Mouse (Mus musculus) embryo, embryonic 11.5 days (tissue): ENCODE data around the gene Bst1.

ENCODE experiments used
- DNase-seq: peaks from one replicate; pipeline ENCODE4 v3.0.0-alpha.2; 2012; ENCODE audit warnings: low read depth, low spot score

Gene Bst1

DNA sequence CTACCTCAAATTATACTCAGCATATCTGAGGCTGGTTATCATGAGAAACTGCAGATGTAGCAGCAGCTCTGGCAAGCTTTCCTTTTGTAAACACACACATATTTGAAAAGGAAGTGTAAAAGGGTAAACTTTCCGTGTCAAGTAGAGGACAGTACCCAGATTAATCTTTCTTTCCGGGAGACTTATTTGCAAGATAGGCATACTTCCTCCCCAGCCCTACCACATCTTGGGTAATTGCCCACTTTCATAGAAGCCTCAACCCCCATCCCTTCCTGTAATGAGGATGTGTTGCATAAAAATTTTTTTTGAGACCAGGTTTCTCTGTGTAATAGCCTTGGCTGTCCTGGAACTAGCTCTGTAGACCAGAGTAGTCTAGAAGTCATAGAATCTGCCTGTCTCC is 37.1 kb downstream of the Bst1 start:
- no peak for DNase-seq

DNA sequence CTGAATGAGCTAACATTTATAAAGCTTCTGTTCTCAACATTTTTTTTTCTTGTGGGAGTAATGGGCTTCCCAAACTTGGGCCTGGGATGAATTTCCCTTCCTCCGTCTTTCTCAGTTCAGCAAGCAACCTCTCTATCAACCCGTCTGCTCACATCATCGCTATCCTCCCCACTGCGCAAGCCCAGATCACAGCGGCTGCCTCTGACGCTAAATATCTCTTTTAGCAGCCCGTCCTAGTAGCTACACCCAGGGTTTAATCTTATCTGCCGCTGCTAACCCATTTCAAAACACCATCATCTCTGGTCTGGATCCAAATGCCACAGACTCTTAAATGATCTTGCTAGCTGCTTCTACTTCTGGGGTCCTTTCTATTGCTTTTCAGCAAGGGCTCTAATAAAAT is 41.0 kb downstream of the Bst1 start:
- DNase-seq, result no peak

DNA sequence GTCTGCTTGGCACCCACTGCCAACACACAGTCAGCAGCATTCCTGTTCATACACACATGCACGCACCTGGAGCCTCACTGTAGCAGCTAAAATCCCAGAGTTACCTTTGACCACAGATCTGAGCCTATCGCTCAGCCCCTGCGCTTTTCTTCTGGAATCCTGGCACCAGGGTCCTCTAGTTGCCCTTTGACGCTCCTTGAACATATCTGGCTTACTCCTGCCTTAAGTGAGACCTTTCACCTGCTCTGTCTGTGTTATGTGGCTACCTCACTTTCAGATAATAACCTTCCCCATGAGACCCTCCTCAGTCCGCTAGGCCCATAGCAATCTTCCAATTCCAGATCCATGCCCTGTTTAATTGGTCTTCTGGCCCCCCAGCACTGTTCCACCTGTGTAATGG is 41.4 kb downstream of the Bst1 start:
- DNase-seq, result no peak

DNA sequence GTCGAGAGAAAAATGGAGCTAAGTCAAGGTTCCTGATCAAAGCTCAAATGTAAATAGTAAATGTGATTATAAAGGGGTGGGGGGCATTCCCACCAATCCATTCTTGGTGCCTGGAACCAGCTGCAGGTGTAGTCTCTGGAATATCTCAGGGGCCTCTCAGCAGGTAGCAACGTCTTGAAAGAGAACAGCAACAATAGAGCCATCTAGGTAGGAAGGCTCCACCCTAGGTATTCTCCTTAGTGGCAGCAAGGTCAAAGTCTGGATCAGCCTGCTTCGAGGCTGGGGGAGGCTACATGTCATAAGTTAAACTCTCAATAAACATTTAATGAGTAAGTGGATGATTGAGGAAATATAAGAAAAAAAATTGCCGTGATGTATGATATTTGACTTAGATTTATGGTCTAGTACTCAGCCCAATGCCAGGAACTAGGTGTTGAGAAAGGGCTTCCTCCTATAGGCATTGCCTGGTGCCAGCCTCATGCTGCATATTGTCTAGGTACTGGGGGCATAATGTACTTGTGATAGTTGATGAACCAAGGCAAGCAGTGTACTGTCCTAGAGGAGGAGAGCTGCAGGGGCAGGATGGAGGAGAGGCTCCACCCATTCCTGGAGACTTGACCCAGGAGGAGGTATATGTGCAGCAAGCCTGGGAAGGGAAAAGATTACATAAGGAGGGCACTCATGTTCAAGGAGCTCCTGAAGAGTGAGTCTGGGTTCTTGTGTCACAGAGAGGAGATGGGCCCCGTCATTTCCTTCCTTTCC is 42.2 kb downstream of the Bst1 start:
- no peak for DNase-seq

DNA sequence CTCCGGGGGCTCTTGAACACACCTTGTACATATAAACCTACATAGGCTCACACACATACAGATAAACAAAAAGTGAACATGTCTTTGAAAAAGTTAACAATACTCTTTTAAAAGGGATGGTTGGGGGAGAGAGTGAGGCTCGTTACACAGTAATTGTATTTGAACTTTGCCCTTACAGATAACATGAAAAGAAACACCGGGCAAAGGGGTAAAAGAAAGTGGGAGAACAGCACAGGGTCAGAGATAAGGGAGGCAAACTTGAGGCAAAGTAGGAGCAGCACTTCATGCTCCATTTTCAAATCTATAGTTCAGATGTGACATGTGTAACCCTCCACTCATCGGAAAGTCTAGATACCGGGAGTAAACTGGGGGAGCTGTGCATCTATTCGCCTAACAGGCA is 45.0 kb downstream of the Bst1 start:
- no peak for DNase-seq

DNA sequence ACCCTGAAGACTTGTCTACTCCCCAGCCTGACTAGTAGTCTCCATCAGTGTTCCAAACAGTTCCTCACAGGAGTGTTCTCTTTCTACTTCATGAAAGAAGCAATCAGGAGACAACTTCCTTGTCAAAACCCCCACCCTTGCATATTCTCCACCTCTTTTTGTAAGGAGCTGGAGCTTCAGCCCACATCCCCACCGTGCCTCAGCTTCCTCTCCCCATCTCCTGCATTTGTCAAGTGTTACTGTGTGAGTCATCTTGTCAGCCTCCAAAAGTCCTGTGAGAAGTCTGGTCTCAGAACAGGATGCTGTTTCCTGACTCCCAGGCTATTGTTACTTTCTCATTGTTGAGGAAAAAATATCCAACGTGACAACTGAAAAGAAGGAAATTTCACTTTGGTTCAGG is 46.6 kb downstream of the Bst1 start:
- DNase-seq, result no peak

DNA sequence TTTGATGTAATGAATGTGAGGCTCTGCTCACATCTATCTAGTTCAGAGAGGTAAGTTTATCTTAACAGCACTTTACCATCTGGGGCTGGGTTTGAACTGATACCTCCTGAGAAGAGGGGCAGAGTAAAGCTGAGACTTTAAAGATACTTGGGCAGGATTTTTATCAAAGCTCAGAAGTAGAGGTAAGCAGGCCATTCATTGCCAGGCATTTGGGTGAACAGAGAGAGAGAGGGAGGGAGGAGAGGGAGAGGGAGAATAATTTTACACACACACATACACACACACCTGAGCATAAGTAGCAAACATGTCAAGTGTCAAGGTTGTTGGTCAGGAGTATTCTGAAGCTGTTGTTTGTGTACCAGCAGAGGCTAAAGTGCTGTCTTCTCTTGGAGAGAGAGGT is 49.6 kb downstream of the Bst1 start, which contains the start of gene Cd38:
Gene Cd38, plus strand, starts transcription at position 301 of the 400 bp plus-strand sequence.
- no peak for DNase-seq

DNA sequence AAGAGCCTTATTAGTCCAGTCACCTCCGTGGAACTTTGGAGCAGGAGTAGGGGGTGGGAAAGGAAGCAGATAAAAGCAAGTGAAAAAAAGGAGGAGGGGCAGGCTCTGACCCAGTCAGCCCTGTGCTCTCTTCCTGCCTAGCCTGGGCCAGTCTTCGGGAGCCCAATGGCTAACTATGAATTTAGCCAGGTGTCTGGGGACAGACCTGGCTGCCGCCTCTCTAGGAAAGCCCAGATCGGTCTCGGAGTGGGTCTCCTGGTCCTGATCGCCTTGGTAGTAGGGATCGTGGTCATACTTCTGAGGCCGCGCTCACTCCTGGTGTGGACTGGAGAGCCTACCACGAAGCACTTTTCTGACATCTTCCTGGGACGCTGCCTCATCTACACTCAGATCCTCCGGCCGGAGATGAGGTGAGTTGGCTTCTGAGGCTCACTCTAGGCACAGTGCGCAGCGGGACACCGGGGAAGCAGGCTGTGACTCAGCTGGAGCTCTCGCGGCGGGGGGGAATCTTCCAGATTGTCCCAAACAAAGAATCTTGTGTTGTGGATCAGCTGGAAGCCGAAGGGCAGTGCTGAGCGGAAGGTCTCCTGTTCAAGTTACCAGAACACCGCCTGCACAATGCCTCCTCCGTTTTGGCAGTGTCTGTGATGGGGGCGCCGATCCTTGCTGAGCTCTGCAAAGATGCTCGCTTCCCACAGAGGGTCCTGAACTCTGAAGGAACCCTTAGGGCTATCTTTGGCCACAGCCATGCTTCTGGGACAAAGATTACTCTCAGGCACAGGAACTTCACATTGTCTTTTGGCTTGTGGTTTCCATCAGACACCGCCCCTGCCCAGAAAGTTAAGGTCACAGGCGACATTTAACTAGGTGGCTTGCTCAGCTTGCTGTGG is 50.3 kb downstream of the Bst1 start:
- no peak for DNase-seq

DNA sequence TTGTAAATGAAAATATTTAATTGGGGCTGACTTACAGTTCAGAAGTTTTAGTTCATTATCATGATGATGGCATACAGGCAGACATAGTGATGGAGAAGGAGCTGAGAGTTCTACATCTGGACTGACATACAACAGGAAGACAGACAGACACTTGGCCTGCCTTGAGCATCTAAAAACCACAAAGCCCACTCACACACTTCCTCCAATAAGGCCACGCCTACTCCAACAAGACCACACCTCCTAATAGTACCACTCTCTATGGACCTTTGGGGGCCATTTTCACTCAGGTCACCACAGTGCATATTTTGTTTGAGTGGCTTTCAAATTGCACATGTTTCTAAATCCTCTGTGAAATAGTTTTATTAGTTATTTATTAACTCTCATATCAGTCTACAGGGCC is 53.2 kb downstream of the Bst1 start:
- no peak for DNase-seq

DNA sequence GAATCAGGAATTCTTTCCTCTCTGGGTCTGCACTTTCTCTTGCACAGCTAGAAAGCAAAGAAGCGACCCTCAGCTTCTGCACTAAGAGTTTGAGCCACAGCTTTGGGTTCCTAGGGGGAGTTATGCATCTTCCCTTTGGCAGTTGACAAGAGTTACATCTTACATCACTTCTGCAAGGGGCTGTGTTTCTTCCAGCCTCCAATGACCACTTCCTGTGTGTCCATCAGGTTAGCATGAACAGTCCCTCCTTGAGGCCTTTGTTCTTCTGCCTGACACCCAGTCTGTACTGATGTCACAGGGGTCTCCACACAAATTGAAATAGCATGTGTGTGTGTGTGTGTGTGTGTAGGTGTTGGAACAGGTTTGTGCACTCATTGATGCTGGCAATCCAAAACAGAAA is 54.0 kb downstream of the Bst1 start:
- DNase-seq, result no peak

DNA sequence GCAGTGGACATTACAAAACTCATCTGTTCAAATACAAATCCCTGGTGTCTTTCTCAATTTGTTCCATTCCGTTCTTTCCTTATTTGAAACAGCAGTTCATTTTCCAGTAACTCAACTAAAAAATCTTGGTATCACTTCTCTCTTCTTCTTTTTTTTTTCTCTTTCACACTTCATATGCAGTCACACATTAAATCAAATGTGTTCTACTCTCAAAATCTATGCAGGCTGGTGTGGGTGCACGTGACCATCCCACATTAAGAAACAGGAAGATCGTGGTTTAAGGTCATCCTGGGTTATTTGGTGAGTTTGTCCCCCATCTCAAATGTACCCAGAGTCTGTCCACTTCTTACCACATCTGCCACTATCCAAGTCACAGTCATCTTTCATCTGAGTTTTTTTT is 63.3 kb downstream of the Bst1 start:
- no peak for DNase-seq

DNA sequence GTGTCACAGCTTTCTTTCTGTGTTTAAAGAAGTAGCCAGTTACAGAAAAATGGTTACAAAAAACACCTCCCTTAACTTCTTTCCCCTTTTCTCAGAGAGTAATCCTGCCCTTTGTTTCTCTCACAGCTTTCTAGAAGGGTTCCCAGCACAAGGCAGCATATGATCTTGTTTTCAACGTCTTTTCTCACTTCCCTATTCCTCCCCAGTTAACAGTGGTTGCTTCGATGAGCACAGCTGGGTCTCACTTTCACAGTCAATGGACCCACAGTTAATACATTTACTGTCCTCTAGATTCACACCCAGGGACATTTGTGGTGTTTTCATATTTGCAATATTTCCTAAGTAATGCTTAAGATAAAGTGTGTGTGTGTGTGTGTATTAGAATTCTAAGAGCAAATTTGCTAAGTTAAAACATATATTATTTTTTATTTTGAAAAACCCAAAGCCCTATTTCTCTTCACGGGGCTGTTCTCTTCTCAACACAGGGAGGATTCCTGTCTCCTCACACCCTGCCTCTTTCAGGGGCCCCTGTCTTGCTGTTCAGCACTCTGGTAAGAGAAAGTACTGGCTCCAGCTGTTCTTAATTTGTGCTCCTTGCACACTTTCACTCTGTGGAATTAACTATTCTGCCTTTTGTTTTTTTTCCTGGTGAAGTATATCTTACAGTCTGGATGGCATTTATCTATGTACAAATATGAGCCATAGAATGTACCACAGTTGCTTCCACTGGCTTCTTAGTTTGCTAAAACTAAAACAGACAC is 66.6 kb downstream of the Bst1 start:
- no peak for DNase-seq

DNA sequence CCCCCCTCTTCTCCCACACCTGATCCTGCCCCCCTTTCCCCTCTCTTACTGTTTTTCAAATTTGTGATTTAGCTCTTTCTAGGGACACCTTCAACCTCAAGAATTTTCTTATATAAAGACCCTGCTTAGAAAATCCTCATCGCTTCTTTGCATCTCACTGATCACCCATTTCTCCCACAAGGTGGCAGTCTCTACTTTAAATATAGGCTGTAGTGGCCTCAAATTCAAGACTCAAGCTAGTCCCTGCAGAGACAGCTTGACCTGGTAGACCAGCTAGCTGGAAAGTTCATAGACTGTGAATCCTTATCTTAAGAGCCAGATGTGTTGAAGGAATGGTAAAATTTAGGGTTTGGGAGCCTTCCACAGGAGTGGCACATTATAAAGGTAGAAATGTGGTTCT is 73.7 kb downstream of the Bst1 start:
- no peak for DNase-seq
